Mouse (Mus musculus) thymus, adult 2 months (tissue): Measurements from ENCODE around the gene En1.

Source experiments
- CTCF ChIP-seq: fragments of 200-500 bp; IDR thresholded peaks from 2 replicates; pipeline ENCODE4 v1.5.1; 2012; ENCODE audit warnings: mild to moderate bottlenecking, control low read depth, low read length, moderate library complexity, borderline replicate concordance; ENCODE audit not compliant: control insufficient read depth, poor library complexity, insufficient read depth; ENCODE audit errors: extremely low read depth
- POLR2A ChIP-seq: fragments of 200-500 bp; IDR thresholded peaks from 2 replicates; pipeline ENCODE4 v1.6.1; 2012; ENCODE audit warnings: mild to moderate bottlenecking, low read length, control low read depth, moderate library complexity; ENCODE audit not compliant: control insufficient read depth, poor library complexity, insufficient read depth; ENCODE audit errors: extremely low read depth

DNA sequence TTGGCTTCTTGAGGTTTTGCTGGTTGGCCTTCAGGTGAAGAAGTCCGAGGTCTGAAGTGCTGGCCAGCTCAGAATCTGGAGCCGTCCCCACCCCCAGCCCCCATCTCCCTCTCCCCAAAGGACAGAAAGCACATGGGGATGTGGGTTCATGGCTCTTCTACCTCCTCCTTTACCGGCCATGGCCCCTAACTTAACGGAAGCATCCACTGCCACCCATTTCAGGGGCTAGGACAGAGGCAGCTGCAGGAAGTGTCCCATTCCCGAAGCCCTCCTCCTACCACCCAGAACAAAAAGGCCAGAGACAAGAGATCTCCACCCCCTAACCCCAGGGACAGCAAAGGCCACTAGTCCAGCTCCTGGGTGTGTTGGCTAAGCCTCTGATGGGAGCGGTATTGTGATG is 7.4 kb downstream of the En1 start:
- TF ChIP-seq POLR2A (no peak), CTCF (no peak)
